Mouse (Mus musculus) bone marrow, adult 2 months (tissue): ENCODE measurements around the gene Pglyrp4. TPM values are rescaled to one million over a fixed set of nuclear protein-coding genes. Genes with fewer than 3 reads are reported as not detected.

ENCODE experiments used
- H3K27ac ChIP-seq: fragments of 200-500 bp; 2 replicates; pipeline ENCODE4 v1.5.1; 2012; ENCODE audit warnings: low read depth, mild to moderate bottlenecking, control low read depth, inconsistent platforms, low read length; ENCODE audit not compliant: control insufficient read depth, poor library complexity, insufficient read depth
- H3K4me1 ChIP-seq: fragments of 200-500 bp; 2 replicates; pipeline ENCODE4 v1.6.1; 2011; ENCODE audit warnings: low read length; ENCODE audit not compliant: control insufficient read depth, insufficient read depth
- H3K4me3 ChIP-seq: fragments of 200-500 bp; replicated peaks from 2 replicates; pipeline ENCODE3; 2011; ENCODE audit warnings: mild to moderate bottlenecking, low read depth, low read length, control low read depth; ENCODE audit not compliant: control insufficient read depth
- CTCF ChIP-seq: fragments of 200-500 bp; IDR thresholded peaks from 2 replicates; pipeline ENCODE4 v1.5.1; 2011; ENCODE audit warnings: low read length, control low read depth; ENCODE audit not compliant: control insufficient read depth, insufficient read depth
- POLR2A ChIP-seq: fragments of 200-500 bp; IDR thresholded peaks from 2 replicates; pipeline ENCODE4 v1.6.1; 2011; ENCODE audit warnings: low read depth, mild to moderate bottlenecking, control low read depth, low read length, borderline replicate concordance; ENCODE audit not compliant: control insufficient read depth
- WGBS: fragments of 180-500 bp; shearing (Covaris S2); methylation state at CpG from one replicate; pipeline ENCODE4 v1.1.7; 2018; 5-methylcytosine and 5-hydroxymethylcytosine counted together
- polyA plus RNA-seq: library from polyadenylated mRNA; stranded (reverse); fragments of >200 nt; gene quantifications from 2 replicates; pipeline ENCODE4 v1.2.4, GENCODE M21; 2011; ENCODE audit warnings: low replicate concordance; ENCODE audit not compliant: missing spikeins, insufficient read depth, insufficient read length

The Pglyrp4 gene
- polyA plus RNA-seq, result not detected in 2 replicates

- Histone ChIP-seq H3K4me3 (no peak within 1 kb of the TSS), H3K4me1 (no peaks in the 10 kb centered on the region), H3K27ac (no peak within 1 kb of the TSS)
- no peak for TF ChIP-seq POLR2A
- TF ChIP-seq CTCF, result no peak
- 74% methylated on average over 3 of the region's 3 CpGs for WGBS
Measured at GRCm38 (mm10) chr3:90726606-90727005, at the start of gene Pglyrp4. Pglyrp4 (plus strand) TSS chr3:90726906.

DNA sequence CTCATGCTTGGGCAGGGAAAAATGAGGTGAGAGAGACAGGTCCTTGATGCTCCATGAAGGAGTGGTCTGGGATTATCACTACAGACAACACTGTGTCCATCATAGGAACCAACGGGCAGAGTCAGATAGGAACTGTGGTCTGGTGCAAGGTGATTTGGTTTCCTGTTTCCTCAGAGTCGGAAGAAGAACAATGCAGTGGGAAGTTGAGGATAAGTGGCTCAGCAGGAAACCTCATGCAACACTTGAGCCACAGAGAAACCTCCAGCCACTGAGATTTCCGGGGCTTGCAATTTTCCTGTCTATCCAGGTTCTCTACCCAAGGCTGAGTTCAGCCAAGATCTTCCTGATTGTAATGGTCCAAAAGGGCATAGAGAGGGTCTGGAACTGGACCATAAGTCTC lies 48.0 kb upstream of the Pglyrp4 start:
- 4% methylated on average over 3 of the region's 3 CpGs for WGBS
- Histone ChIP-seq H3K4me3 (no peak overlapping the region), H3K4me1 (no peaks in the 10 kb centered on the region; the same call in 1 of the 2 replicates), H3K27ac (peak overlapping the region; percentile 74; the same call in 1 of the 2 replicates)
- TF ChIP-seq POLR2A (no peak), CTCF (no peak)

DNA sequence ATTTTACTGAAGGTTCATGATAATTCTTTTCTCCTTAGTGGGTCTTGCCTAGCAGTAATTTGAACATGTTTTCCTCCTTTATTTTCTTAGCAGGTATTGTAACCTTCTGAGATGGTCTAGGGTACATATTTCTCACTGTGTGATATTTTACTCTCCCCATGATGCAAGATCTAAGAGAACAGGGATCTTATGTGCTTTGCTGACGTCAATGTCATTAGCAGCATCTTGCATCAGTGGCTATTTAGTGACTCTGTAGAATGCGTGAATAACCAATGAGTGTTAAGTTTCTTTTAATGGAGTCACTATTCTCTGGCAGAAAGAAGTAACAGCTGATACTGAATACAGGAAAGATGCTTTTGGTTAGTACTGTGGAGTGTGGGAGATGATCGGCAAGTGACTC lies 42.8 kb upstream of the Pglyrp4 start:
- no peak overlapping the region; the same call in 1 of the 2 replicates for H3K27ac ChIP-seq
- no peaks in the 10 kb centered on the region; the same call in 1 of the 2 replicates for H3K4me1 ChIP-seq
- TF ChIP-seq CTCF, result no peak
- TF ChIP-seq POLR2A, result no peak
- 73% methylated on average over 3 of the region's 3 CpGs for WGBS
- H3K4me3 ChIP-seq, result no peak overlapping the region

DNA sequence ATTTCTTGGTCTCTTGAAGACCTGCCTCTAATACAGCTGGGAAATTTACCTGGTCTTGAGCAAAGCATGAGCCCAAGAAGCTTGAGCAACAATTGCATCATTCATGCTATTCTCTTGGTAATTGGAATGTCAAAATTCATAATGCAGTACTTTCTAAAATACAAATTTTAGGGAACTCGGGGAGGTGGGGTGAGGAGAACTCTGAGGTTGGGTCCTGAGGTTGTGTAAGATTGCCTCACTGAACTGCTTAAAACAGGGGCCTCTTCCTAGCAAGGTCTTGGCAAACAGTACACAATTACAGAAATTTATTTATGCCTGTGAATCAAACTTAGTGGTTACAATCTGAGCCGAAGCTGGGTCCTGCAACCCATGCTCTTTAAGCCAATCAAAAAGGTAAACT lies 39.9 kb upstream of the Pglyrp4 start:
- no peak overlapping the region for H3K4me3 ChIP-seq
- H3K27ac ChIP-seq, result peak overlapping the region; percentile 48; the same call in 1 of the 2 replicates
- TF ChIP-seq POLR2A, result no peak
- WGBS, result 23% methylated on average over 2 of the region's 2 CpGs
- H3K4me1 ChIP-seq, result no peaks in the 10 kb centered on the region; the same call in 1 of the 2 replicates

DNA sequence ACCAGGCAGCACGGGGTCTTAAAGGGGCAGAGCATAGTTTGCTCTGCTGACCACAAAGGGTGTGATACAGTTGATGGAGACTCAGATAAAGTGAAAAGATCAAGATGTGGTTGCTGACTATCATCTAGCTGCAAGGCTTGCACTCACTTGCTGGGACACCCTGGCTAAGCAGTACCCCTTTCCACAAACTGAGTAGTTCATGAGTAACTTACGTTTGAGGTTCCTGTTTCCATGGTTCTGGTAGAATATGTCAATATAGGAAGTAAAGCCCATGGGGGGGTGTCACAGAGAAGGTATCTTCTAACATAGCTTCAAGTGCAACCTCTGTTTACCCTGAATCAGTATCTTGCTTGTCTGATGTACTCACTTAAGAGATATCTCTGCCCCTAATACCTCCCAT lies 33.2 kb upstream of the Pglyrp4 start:
- no peaks in the 10 kb centered on the region for H3K4me1 ChIP-seq
- peak overlapping the region; percentile 94 for H3K27ac ChIP-seq
- TF ChIP-seq CTCF (no peak), POLR2A (no peak)
- H3K4me3 ChIP-seq, result peak overlapping the region; percentile 90
- WGBS, result 19% methylated on average over 2 of the region's 2 CpGs

- H3K27ac ChIP-seq, result peak within 1 kb of the TSS; percentile 91
- 28% methylated on average over 3 of the region's 3 CpGs for WGBS
Measured at GRCm38 (mm10) chr3:90695613-90696012, 31.1 kb upstream of the Pglyrp4 start, which contains the start of gene S100a9. S100a9 (minus strand) TSS chr3:90695721.

GRCm38 (mm10) chr3:90702244-90702643 lies 24.5 kb upstream of the Pglyrp4 start:
- H3K27ac ChIP-seq, result peak overlapping the region; percentile 51; the same call in 1 of the 2 replicates
- no peak for TF ChIP-seq POLR2A
- no peak for TF ChIP-seq CTCF
- H3K4me3 ChIP-seq, result no peak overlapping the region
- H3K4me1 ChIP-seq, result peaks cover 4% of the 10 kb centered on the region; the same call in 1 of the 2 replicates
- WGBS, result 61% methylated on average over 2 of the region's 2 CpGs

More at GRCm38 (mm10) chr3:90695613-90696012, 31.1 kb upstream of the Pglyrp4 start, which contains the start of gene S100a9:
- Histone ChIP-seq H3K4me3 (peak within 1 kb of the TSS; percentile 58), H3K4me1 (peaks cover 1% of the 10 kb centered on the region; the same call in 1 of the 2 replicates)
- TF ChIP-seq CTCF (no peak), POLR2A (no peak)

GRCm38 (mm10) chr3:90708523-90709202 lies 18.0 kb upstream of the Pglyrp4 start:
- no peak for TF ChIP-seq CTCF
- TF ChIP-seq POLR2A, result no peak
- 12% methylated on average over 4 of the region's 4 CpGs for WGBS

More at GRCm38 (mm10) chr3:90708523-90709202, 18.0 kb upstream of the Pglyrp4 start:
- Histone ChIP-seq H3K27ac (no peak overlapping the region), H3K4me1 (peaks cover 3% of the 10 kb centered on the region; the same call in 1 of the 2 replicates), H3K4me3 (no peak overlapping the region)
